Mouse (Mus musculus) G1E-ER4 (cell line): Measurements from ENCODE around the gene Hgd. TPM values are rescaled to one million over a fixed set of nuclear protein-coding genes. Genes with fewer than 3 reads are reported as not detected.

Experiments
- GATA1 ChIP-seq: IDR thresholded peaks from one replicate; pipeline ENCODE4 v1.8.0; 2012; ENCODE audit warnings: low read length, inconsistent platforms
- polyA plus RNA-seq: library from polyadenylated mRNA; stranded (reverse); fragments of >175 nt; gene quantifications from 2 replicates; pipeline ENCODE4 v1.2.3, GENCODE M21; 2012

Gene Hgd
- polyA plus RNA-seq, 1 experiment, result not detected

DNA sequence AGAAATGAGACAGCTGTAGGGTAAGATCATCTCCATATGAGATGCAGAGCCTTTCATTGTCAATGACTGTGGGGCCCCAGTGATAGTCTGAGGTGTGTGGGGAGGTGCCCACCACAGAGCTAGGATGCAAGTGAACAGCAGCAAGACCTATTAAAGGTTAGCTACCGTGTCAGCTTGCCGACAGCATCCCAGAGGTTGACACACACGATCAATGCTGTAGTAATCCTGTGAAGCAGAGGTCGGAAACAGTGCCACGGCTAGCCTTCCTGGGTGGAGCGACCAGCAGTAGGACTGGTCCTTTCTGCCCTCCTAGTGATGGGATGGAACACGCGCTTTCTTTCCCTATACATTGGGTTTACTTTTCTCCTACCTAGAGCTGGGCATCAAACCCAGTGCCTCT is 65.3 kb downstream of the Hgd start:
- TF ChIP-seq GATA1, result no peak

DNA sequence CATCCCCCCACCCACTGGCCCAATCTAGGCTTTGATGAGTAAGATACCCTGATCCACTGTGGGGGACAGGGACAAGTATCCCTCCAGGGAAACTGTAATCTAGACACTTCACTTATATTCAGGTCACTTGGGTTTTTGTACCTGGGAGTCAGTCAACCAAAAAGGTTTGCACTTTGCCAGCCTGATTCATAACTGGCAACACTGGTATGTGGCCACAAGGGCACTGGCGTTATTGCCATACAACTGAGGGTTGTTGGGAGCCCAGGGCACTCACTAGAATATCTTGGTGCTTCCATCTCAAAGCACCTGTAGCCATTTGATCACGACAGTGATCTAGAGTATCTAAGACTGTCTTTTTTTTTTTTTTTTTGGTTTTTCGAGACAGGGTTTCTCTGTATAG is 65.8 kb downstream of the Hgd start:
- TF ChIP-seq GATA1, result no peak

DNA sequence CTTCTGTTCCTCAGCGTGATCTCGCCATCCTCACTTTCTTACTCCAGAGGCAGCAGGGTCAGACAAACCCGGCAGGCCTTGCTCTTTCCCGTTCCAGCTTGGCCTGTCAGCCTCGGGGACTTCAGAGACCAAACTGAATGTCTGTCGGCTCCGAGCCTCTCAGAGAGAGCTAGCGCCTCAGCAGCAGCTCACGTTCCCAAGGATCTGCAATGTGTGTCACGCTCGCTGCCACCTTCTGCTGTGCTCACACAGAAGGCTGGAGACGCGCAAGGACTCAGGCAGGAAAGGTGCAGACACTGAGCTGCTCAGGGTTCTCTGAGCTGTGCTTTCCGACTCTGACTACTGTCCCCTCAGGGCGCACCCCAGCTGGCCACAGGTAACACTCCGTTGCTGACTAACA is 67.1 kb downstream of the Hgd start:
- no peak for TF ChIP-seq GATA1

DNA sequence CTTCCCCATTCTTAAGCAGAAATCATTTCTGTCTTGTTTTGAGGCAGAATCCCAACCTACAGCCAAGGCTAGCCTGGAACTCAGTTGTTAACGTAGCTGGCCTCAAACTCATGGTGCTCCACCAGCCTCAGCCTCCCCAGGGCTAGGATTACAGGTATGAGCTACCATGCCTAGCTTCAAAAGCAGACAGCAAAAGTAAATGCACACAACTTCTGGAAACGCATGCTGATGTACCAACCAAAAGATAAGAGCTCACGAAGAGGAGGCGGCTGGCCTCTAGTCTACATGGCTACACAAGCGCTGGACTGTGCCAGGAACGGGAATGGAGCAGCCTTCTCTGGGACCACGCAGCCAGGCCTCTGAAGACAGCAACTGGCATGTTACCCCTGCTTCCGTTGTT is 68.0 kb downstream of the Hgd start:
- TF ChIP-seq GATA1, result no peak

DNA sequence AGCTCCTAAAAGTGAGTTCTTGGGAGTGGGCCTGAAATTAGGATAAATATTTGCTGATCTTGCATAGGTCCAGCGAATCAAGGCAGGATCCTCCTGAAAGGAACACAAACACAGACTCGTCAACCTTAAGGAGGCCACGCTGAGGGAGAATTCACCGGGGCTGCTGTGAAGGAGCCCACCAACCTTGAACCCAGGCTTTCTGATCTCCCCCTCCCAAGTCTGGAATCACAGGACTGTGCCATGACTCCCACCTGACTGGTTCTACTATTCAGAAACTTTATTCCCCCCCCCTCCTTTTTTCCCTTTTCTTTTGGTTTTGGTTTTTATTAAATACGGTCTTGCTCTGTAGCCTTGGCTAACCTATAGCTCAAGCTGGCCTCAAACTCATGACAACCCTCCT is 69.1 kb downstream of the Hgd start:
- TF ChIP-seq GATA1, result no peak

DNA sequence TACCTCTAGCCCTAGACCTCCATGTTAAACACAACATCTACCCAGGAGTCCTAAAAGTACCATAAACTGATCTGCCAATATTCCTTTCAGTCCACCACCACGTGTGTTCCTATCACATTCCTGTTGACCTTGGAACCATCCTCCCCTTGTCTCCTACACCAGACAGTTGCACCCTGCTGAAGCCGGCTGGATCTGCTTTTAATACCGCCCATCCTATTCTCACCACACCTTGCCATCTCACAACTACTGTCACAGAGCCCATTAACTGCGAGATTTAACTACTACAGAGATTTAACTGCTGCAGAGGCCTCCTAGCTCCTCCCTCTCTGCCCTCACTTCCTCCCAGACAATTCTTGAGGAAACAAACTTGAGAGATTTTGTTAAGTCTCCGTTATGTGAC is 71.5 kb downstream of the Hgd start:
- no peak for TF ChIP-seq GATA1

DNA sequence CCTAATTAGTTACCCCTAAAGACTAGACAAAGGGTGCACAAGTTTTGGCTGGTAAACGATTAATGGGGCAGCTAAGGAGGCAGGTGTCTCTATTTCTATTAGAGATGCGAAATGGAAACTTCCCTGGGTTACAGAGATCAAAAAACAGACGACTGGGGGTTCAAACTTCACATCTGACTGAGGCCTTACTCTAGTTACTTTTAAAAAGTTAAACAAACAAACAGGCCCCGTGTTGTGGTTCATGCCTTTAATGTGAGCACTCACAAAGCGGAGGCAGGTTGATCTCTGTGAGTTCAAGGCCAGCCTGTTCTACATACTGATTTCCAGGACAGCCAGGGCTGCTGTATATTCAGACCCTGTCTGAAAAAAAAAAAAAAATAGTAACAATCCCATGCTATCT is 72.7 kb downstream of the Hgd start:
- TF ChIP-seq GATA1, result no peak

DNA sequence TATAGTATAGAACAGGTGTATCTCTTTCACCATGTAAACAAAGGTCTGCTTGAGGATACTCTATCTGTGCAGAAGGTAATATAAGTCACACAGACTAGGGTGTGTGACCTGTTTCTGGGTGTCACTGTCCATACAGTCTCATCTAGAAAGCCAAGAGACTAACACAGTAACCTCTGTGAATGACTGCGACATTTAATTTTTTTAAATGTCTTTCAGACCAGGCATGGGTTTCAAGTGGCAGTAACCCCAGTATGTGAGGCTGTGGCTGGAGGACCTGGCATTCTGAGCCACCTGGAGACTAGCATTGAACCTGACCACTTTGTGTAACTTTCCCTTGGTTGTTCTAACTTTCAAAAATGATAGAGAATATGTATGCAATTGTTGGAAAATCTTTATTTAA is 73.1 kb downstream of the Hgd start:
- TF ChIP-seq GATA1, result no peak

DNA sequence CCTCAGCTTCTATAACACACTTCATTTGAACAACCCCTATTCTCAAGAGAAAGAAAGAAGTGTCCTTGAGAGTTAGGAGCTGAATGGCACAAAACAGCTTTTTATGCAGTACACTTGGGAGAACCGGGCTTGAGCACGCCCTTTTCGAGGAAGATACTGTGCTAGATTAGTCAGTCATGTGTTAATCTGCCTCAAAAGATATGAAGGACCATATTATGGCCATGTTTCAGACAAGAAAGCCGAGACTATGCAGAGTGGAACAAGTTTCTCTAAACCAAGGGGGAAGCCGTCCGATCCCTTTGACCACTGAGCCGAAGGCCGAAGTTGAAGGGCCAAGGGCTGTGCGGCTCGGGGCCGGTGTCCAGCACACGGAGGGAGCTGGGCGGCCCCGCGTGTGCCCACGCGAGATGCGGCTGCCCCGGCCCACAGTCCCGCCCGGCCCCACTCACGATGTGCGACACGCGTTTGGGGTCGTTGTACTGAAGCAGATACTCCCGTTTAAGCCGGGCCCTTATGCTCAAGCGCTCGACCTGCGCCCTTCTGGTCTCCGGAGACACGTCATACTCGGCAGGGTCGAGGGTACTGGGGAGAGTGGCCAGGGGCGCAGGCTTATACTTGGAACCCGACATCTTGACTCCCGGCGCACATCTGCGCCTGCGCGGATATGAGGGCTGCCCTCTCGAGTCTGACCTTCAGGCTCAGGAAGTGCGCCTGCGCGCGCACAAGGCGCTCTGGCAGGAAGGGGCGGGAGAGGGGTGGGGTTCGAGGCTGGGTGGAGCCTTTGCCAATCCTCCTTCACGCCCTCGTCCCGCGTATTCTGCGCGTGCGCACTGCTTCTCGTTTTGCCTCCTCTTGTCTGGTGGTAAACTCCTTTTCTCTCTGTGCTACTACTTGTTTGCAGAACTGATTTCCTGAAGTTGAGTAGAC is 74.0 kb downstream of the Hgd start, which contains the start of gene Ndufb4:
Gene Ndufb4 (minus strand): TSS at position 723 of the 927 bp plus-strand sequence.
- TF ChIP-seq GATA1, result no peak

DNA sequence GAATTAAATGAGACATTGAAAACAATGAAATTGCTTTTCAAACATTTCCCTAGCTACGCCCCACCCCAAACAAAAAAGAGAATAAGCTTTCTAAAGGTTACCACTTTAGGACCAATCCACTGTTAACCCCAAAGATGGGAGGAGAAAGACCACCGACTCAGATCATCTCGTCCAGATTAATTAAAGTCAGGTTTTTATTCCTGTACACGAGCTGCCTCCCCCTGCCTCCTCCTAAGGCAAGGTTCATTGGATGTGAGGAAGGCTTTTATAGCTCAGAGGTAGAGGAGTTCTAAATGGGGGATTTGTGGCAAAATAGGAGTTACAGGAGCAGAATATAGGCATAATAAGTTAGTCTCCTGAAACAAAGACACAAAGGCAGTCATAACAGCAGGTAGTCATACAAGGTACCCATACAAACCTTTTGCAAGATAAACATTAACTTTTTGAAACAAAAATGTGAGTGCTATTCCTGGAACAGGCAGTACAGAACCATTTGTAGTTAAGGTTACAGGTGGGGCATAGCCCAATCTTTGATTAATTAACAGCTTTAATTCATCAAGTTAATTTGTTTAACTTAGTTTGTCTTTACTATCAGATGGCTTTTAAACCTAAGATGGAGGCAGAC is 75.0 kb downstream of the Hgd start:
- TF ChIP-seq GATA1, result no peak

DNA sequence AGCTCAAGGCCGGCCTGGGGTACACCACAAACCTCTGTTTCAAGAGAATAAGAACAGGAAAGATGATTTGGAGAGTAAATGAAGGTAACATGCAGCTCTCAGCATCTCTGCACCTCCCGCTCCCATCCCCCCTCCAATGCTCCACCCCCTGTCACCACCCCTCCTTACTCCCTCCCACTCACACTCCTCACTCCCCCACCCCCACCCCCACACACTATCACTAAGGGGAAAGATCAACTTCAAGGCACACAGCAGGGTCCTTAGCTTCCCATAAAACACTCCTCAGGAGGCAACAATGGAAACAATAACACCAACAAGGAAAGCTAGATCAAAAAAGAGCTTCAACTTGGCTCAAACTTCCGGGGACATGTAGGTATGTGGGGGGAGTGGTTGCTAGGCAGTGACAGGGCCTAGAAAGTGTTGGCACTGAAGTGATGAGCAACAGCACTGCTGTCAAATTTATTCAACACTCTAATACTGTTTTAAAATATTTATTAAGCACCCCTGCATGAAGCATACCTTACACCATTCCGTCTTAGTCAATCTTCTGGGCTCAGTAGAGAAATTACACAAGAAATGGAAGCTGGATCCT is 75.9 kb downstream of the Hgd start:
- TF ChIP-seq GATA1, result no peak

DNA sequence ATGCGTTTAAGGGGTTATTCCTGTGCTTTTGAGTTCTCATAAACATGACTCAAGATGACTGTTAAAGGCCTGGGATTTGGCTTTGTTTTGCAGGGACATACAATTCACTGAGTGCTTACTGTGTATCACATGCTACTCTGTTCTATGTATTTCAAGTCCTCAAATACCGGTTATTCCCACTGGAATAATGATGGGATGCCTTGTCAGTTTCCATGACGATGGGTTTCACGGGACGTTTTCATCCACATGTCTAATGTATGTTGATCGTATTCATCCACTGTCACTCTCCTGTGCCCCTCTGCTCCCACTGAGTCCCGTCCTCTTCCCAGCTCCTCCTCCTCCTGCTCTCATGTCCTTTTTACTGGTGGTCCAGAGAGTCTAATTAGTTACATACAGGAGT is 76.8 kb downstream of the Hgd start:
- TF ChIP-seq GATA1, result no peak

DNA sequence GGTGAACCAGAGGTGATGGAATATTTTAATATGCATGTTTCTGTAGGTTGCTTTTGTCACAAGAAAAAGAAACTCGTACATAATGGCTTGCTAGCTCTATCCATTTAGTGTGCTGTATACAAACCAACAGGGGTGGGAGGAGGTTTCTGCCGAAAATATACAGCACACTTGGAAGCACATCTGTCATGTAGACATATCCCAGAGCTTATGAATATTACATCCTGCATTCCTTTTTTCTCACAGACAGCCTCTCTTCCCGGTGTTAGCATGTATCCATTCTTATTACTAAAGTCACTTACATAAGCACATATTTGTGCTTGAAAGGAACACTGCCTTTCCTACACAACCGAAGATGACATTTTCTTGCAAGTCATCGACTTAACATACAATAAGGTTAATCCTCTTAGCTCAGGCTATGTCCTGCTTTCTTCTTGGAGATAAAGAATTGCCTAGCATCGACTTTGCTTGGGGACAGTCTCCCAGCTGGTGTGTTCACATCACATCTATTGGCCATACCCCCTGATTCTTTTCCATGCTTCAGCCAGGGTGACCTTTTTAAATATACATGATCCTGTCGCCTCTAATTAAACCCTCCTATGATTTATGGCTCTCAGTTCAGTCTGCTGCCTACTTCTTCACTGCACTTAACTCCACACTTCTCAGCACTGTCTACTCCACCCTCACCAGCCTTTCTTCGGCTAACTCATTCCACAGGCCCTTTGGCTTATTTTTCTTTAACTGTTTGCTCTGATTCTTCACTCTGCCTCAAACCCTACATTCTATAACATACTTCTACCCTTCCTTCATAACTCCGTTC is 83.9 kb downstream of the Hgd start:
- TF ChIP-seq GATA1, result no peak

DNA sequence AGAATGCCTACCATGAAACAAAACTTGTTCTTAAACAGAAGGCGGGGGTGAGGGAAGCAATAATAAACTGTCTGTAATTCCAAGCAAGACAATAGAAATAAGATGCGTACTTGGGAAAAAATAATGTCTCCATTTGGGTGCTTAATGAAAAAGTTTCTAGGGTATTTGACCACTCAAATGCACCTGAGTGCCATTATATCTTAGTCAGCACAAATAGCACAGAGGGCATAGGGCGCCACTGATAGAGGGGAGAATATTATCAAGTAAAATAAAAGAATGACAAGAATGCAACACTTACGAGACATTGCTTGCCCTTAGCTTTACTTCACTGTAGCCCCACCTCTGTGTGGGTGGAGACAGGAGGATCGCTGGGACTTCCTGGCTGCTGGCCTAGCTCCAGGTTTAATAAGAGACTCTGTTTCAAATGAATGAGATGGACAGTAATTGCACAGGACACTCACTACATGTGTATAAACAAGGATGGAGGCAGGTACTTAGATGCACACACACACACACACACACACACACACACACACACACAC is 85.5 kb downstream of the Hgd start:
- TF ChIP-seq GATA1, result no peak

DNA sequence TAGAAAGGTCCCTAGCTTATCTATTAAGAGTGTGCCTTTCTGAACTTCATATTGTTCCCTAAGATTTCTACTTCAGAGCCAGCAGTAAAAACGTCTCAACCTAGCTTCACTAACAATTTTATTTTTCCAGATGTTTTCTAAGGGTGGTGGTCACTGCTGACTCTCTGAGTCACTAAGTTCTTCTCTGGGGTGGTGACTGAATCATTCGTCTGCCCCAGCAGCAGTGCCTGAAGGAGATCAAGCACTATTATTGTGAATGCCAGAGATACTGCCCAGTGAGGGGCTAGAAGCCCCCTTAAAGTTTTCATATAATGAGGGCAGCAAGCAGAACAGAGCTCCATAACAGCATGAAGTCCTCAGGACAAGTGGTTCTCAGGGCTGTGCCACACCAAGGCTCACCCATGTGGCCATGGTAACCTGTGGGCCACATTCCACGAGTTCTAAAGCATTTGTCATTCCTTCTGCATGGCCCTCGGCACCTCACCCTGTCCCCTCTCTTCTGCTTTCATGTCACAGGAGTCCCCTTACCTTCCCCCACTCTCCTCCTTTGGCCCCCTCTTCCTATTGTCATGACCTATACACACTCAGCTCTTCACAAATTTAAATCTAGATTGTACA is 90.8 kb downstream of the Hgd start:
- no peak for TF ChIP-seq GATA1
